Mouse (Mus musculus): Measurements from ENCODE around the gene Lamp2.
"Not testable (repeated sequence)": the region's sequence is repeated elsewhere in the genome, so short reads cannot be mapped to it uniquely, and the experiment has no call there.

Lamp2 gene

DNA sequence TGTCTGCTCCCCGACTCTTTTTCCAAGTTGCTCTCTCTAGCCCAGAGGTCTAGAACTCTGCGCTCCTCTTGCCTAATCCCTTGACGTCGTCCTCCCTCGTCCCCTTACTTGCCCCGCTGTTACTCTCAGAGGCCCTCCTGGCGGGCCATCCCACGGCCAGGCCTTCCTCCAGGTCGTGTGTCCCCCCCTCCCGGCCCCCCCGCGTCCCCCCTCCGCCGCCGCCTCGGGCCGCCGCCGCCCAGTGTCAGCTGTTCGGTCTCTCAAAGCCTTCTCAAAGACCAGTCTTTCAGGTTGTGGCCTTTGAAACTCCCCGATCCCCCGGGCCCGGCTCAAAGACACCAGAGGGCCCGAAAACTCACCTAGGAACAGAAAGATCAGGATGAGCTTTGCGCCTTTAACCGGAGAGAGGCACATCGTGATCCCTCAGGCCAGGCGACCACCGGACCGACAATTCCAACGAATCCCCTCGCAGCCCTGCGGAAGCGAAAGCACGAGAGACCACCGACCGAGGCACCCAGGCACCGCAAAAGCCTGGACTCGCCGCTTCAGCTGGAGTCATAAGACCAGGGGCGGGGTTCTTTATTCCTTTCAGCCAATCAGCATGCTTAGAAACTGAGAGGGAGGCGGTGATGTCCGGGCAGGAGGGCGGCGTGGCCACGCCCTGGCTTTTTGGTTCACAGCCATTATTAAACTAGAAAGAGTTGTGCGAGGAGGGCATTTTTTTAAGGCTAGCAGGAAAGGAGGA is at the start of gene Lamp2:
Gene Lamp2, minus strand, starts transcription at position 565 of the 745 bp plus-strand sequence.
- peak; percentile 89 for DNase-seq

DNA sequence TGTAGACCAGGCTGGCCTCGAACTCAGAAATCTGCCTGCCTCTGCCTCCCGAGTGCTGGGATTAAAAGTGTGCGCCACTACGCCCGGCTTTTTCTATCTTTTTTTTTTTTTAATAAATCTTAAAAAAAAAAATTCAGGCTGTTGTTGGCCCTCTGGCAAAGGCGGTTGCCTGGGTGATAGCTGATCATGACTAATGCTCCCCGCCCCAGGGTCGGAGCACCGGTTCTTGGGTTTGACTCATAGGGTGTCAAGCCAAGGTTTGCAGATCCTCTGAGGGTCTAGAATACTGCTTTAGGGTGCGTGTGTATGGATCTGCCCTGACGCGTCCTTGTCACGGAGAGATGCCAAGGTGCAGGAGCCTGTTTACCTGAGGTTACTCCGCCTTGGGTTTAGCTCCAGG is 48.6 kb upstream of the Lamp2 start:
- no peak for DNase-seq

DNA sequence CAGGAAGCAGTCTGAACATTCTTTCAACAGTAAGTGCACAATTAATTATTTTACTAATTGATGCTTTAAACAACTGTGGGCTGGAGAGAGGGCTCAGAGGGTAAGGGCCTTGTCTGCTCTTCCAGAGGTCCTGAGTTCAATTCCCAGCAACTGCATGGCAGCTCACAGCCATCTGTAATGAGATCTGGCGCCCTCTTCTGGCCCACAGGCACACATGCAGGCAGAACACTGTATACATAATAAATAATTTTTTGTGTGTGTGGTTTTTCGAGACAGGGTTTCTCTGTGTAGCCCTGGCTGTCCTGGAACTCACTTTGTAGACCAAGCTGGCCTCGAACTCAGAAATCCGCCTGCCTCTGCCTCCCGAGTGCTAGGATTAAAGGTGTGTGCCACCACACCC is 45.9 kb upstream of the Lamp2 start:
- DNase-seq = not testable (repeated sequence)

DNA sequence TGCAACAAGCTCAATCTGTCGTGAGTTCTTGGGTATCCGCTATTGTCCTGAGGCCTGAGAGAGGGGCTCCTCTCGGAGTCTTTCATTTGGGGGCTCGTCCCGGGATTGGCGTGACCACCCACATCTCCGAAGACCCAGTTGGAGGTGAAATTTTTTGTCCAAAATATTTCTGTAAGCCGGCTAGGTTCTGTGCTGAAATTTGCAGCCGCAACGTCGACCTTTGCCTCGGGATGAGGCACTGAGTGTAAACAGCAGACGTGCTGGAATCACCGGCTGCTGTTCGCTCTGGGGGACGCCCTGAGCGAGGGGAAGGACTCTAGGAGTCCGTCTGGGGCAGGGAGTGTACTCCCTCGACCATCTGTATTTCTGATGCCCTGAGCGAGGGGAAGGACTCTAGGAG is 29.2 kb upstream of the Lamp2 start:
- not testable (repeated sequence) for DNase-seq

DNA sequence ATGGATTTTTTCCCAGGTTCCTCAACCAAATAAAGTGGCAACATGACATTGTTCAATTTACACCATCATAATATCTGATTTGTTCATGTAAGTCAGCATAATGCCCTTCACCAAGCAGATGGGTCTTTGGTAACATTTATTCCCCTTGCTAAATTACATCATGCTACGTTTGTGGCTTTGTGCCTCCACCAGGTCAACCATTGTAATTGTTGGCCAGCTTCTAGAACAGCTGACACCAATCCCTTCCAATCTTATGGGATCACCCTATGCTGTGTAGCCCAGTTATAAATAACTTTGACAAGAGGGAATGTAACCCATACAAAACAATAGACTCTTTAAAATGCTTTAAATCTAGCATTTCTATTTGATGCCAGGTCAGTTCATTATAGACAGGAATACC is 22.3 kb upstream of the Lamp2 start:
- no peak for DNase-seq

DNA sequence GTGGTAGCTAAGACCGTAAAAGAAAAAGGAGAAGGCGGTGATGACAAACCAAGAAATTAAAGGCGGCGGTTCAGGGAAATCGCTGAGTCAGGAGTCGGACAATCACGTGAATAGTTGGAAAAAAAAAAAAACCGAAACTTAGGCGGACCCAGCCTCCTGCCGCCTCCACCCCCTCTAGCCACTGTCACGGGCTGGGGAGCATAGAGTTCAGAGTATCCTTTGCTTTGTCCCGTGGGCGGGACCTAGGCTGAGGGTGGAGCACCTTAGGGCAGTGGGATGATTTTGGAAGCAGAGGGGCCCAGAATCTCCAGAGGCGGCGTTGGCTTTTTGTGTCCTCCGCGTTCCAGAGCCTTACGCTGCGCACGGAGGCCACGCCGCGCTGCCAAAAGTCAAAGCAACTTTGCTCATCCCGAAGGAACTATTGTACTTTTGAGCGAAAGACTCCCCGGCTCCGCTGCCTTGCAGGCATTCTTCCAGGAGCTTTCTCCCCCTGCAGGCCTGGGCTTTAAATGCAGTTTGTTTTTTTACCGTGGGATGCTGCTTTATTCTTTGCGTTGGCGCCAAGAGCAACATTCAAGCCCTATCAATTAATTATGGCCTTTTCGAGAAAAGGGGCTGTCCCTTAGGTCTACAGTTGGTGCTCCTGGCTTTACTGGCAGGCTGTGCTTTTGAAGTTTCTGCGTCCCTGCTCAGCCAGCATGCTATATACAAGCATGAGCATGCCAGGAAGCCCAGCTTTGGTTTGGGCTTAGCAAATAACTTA is 17.5 kb upstream of the Lamp2 start:
- DNase-seq = peak; percentile 65

DNA sequence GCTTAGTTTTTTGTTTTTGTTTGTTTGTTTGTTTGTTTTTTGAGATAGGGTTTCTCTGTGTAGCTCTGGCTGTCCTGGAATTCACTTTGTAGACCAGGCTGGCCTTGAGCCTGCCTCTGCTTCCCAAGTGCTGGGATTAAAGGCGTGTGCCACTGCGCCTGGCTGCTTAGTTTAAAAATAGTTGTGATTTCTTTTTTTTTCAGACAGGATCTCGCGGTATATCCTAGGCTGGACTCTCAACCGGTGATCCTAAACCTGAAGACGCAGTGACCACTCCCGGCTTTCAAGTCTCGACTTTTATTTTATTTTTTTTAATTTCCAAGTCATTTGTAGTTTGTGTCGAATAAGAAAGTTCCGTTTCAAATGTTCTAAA is 16.9 kb upstream of the Lamp2 start:
- no peak for DNase-seq

DNA sequence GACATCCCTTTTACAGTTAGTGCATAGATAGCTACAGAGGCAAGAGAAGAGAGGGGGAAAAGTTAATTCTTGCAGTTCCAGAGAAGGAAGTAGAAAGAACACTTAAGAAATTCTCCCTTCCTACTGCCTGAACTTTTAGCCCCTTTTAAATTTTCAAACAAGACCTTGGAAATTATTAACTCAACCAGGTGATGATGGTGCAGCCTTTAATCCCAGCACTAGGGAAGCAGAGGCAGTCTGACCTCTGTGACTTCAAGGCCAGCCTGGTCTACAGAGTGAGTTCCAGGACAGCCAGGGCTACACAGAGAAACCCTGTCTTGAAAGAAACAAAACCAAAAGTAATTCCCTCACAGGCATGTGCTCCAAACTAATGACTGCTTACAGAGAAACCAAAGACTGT is 10.0 kb upstream of the Lamp2 start:
- DNase-seq = no peak

DNA sequence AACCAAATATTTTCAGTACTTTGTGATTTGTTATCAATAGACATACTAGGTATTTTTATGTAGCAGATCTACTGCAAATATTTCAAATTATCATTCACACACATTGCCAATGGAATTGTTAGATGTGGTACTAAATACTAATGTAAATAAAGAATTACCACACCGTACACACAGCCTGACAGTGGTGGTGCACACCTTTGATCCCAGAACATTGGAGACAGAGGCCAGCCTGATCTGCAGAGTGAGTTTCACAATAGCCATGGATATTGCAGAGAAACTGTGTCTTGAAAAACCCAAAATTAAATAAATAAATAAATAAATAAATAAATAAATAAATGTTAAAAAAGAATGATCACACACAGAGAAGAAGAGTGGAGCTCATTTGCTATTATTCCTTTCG is 6.9 kb upstream of the Lamp2 start:
- no peak for DNase-seq

DNA sequence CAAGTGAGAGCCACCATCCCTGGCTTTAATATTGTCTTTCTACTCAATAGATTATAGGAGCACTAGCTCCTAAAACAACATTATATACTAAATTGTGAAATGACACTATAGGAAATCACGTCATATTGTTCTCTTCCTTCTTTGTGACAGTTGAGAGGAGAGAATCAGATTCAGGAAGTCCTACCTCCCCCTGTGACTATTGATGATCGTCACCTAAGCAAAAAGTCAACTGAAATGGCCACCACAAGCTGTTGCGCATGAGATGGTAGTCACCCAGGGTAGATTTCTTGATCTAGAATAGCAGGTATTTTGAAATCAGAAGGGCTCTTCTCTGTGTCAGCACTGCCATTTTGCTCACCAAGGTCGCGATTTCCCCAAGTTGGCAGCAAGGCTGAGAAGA is 5.8 kb upstream of the Lamp2 start:
- no peak for DNase-seq

DNA sequence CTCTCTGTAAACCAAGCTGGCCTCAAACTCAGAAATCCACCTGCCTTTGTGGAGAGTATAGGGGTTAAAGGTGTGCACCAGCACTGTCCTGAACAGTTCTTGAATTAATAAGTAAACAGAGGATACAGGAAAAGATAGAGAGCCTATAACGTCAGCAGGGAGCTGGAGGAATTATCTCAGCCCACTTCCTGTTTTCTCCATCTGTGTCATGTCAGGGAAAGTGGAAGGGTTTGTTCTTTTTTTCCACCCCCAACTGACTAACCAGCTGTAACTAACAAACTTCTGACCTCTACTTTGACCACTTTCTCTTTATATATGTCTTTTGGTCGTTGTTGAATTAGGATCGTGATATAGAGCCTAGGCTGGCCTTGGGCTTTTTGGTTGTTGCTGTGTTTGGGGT is 4.6 kb upstream of the Lamp2 start:
- no peak for DNase-seq

DNA sequence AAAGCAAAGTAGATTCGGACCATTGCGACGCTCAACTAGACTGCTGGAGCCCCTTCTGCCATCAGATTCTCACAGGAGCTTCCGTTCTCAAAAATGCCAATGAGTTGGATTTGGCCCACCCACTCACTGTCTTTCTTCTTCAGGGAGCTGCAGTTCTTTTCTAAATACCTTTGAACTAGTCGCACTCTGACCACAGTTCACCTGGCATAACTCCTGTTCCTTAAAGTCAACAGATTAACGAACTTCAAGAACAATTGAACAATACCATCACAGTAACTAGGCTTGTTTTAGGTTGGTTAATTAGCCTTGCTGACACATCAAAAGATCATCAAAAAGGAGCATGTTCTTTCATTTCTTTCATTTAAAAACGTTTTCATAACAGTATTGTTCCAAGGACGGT is 2.8 kb upstream of the Lamp2 start:
- DNase-seq = no peak

DNA sequence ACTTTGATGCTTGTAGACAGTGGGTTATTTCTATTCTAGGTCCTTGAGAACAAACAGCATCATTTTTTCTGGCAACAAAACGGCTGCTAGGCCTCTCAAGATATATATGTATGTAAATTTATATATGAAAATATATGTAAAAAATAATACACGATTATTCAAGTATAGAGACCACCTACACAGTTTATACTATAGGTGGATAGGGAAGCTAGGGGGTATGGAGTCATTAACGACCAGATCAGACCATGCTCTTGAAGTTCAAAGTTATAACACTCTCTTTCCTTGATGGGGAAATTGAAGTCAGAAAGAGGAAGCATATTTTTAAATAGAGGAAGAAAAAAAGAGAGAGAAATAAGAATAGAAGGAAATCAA is 367 bp upstream of the Lamp2 start:
- DNase-seq = no peak

DNA sequence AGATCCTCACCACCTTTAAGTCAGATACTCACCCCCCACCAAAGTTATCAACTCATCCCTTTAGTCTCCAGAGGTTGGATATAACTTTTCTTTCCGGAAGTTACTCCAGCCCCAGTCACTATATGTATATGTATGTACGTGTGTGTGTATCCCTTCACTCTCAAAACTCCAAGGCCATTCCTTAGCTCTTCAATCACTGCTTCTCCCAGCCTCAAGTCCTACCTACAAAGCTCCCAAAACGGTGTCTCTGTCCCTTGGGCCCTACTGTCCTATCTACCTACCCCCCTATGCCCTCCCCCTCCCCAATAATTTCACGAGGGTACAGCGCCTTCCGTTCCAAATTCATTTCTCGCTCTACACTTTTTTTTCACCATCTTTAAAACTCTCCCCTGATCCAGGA is 780 bp downstream of the Lamp2 start:
- no peak for DNase-seq

DNA sequence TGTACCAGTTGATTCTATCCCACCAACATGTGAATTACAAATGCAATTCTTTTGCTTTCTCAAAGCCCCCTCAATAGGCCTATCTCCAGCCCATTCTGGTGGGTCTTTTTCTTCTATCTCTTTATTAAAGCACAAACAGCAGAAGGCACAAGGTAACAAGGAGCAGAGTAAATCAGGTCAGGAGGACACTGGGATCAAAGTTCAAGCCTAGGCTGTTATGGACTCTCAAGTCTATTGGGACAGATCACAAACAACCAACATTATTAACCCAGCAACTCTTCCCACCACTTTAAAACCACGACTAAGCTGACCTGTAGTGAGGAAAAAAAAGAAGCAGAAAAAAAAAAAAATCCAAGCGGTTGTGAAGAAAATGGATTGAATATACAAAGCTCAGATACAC is 1.4 kb downstream of the Lamp2 start:
- DNase-seq = no peak

DNA sequence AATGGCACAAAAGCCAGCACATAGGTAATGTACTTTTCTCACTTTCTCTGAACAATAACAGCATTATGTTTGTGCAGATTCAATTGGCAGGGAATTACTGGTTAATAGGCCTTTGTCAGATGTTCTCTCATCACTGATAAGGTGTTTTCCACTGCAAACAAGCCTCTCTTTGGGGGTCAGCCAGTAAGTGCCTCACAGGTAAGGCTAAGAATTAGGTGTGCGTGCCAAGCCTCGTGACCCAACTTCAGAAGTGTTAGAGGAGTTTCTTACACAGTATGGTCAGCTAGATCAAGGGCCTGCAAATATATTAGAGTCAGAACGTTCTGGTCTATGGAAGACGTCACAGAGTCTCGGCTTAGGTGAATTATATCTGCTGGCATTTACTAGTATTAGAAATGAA is 2.3 kb downstream of the Lamp2 start:
- DNase-seq = no peak

DNA sequence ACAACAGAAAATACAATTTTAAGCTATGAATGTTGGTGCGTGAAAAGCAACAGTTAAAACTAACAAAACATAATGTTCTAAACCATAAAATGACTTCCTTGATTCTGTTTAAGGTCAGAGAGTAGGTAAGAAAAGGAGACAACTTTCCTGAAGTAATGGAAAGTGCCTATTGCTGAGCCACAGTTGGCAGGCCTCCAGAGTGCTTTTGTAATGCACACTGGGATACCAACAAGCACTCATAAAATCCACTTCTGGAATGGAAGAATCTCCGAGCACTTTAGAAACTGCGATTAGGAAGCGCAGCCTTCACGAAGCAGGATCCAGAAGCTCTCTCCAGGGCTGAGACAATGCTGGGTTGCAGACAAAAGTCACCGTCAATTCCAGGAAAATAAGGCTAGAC is 5.8 kb downstream of the Lamp2 start:
- DNase-seq = no peak

DNA sequence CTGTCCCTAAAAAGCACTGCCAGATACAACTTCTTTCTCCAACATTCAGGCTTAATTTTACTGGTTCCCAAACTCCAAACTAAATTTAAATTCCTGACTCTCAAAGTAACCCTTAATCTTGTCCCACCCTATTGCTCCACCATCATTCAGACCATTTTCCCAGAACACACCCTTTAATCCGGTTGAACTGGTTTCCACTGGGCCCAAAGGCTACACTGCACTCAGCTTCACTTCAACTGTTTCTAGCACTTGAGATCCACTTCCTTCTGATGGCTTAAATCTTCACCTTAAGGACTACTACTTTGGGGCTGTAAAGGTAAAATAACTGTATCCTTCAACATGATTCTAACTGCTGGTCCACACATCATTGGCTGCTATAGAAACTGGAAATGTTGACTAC is 10.5 kb downstream of the Lamp2 start:
- no peak for DNase-seq

DNA sequence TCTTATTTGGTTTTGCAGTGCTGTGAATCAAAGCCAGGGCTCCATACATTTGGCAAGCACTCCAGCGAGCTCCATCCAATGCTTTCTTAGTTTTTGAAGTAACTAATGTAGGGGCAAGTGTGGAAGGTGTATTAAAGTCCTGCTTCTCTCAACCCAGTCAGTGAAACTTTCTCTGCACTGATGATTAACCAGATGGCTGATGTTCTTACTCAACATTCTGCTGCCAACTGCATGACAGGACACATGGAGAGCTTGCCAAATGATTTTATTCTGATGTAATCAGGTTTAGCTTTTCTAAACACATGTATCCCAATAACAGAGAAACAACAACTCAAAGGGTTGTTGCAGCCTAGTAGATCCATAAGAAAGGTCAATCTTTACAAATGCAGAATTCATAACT is 13.8 kb downstream of the Lamp2 start:
- no peak for DNase-seq

DNA sequence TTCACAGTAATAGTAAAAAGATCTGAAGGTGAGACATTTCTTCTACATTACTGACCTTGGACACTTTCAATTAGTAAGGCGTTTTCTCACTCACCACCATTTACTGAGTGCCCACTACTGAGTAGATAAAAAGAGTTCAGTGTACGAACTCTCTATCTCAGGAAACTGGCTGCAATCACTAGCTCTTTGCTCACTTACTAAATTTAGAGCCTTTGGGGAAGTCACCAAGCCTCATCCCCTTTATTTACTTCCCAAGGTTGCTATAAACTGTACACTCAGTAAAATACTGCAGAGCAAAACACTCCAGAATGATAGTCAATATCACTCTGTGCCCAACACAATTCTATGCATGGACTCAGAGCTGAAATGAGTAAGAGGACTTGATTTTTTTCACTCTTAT is 16.6 kb downstream of the Lamp2 start:
- DNase-seq = no peak

DNA sequence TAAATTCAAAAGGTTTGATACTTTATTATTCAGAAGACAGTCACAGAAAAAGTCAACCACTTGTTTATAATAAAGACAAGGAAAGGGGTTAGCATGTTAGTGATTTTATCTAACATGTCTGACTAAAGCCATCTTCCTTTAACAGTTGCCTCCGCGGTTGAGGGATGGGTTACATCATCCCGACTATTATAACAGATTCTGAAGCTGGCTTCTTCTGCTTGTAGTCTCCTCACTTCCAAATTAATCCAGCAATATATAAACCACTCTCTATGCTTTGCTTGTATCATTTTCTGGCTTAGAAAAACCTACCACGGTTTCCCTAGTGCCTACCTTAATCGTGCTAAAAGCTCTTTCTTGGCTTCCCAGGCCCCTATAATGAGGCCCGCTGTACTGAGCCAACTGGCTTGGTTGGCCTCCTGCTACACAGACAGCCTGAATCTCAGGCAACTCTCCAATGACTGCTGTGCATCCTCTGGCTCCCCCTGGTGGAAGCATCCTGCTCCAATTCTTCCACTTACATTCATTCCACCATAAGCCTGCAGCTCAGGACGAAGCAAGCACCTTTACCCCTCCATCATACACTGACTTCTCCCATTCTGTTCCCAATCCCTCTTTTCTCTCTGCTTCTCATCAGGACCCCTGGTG is 18.0 kb downstream of the Lamp2 start:
- peak; percentile 91 for DNase-seq

DNA sequence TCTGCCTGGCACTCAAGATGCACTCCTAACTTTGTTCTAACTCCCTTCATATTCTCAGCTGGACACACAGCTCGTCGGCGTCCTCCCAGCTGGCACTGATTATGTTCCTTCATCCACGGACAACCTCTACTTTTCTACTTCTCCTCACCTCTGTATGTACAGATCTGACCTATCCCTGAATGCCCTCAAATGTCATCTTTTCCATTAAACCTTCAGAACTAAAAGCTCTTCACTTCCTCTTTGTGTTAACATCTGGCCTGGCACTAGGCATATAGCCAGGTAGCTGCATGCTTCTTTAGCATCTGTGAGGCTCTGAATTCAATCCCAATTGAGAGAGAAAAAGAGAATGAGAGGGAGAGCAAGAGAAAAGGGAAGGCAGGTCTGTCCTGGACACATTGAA is 26.8 kb downstream of the Lamp2 start:
- no peak for DNase-seq

DNA sequence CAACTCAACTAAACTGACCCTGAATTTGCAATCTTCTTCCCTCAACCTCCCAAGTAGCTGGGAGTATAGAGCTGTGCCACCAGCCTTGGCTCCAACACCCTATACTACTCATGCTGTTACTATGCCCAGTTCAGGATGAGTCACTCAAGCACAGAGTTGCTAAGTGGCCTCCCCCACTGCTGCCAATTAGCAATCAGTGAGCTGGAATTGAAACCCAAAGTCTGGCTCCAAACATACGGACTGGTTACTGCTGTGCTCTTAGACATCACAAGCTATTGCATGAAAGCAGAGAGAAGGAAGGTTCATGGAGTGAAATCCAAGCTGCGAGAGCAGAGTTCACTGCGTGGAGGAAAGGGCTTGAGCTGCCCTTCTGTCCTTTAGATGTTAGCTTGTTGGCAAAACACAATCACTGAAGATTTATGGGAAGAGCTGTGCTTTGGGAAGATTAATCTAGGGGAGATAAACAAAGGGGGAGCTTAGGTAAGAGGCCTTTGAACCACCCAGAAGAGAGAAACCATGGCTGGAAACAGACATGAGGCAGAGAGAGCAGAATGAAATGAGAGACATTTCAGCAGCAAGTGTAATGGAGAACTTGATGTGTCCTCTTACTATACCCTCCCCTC is 27.3 kb downstream of the Lamp2 start:
- no peak for DNase-seq

DNA sequence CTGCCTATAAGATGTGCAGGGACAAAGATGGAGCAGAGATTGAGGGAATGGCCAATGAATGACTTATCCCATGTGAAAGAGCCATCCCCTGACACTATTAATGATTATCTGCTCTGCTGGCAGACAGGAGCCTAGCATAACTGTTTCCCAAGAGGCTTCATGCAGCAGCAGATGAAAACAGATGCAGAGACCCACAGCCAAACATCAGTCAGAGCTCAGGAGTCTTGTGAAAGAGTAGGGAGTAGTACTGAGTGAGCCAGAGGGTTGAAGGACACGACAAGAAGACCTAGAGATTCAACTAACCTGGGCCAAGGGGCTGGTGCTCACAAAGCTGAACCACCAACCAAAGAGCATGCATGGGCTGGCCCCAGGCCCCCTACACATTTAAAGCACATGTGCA is 30.2 kb downstream of the Lamp2 start:
- no peak for DNase-seq

All from cerebellum, adult 9-10 months (tissue).